Mouse (Mus musculus) megakaryocyte, embryonic 14.5 days (primary cell): ENCODE measurements around the gene Ifi35.

Experiments used
- FLI1 ChIP-seq: IDR thresholded peaks from 2 replicates; pipeline ENCODE4 v1.6.1; 2012; ENCODE audit warnings: low read length, inconsistent platforms, mixed read lengths
- GATA1 ChIP-seq: IDR thresholded peaks from 3 replicates; pipeline ENCODE4 v1.6.1; 2012; ENCODE audit warnings: mixed read lengths, low read length, inconsistent platforms, borderline replicate concordance

DNA sequence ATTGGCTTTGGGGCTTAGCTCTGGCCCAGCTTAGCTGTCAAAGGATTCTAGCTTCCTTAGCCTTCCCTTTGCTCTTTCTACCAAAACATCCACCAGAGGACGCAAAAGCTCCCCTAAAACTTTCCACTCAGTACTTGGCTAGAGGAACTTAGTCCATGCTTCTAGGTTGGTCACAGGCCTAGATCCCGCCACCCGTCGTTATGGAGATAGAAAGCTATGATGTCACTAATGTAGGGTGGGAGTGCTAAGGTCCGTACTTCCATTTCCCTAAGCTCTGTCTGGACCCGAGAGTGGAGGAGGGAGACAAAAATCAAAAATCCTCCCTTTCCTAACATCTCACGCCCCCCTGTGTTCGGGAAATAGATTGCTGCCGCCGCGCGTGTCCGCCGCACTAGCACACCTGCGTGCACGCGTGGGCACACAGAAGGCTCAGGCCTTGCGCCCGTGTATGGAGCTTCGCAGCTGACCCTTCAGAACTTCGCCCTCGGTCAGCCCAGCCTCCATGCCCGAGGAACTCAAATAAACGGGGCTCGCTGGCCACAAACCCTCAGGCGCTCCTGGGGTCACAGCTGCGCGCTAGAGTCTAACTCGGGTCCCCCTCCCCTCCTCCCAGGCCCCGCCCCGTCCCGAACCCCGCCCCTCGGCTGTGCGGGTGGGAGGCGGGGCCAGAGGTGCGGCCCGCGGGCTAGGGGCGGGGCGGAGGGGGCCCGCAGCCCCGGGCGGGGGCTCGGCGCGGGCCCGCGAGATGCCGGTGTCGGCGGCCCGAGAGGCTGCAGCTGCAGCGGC, 19.5 kb downstream of the Ifi35 start:
- TF ChIP-seq GATA1 (no peak), FLI1 (no peak)
